Mouse (Mus musculus): ENCODE data around the gene Rnf13.

DNA sequence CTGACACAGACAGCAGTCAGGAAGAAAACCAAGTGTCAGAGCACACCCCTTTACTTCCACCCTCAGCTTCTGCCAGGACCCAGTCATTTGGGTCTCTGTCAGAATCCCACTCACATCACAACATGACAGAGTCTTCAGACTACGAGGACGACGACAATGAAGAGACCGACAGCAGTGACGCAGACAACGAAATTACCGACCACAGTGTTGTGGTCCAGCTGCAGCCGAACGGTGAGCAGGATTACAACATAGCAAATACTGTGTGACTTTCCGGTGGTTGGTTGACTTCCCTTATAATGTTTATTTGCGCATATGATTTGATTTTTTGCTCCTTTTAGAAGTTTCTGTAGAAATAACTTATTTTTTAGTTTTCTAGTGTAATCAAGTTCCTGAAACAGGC lies 97.7 kb downstream of the Rnf13 start:
- TF ChIP-seq CTCF (IDR thresholded peaks at IDR 0.05; ENCODE audit: low read depth, low read length), result no peak
- no peak for TF ChIP-seq GATA1 (IDR thresholded peaks at IDR 0.05; ENCODE audit: borderline replicate concordance, low read length)
- no peak for TF ChIP-seq GATA2 (IDR thresholded peaks at IDR 0.05; ENCODE audit: borderline replicate concordance, low read depth, low read length)
- no peak for TF ChIP-seq TAL1 (conservative IDR thresholded peaks at IDR 0.05; ENCODE audit: low read depth, low read length)
